In the genomic region with DNA sequence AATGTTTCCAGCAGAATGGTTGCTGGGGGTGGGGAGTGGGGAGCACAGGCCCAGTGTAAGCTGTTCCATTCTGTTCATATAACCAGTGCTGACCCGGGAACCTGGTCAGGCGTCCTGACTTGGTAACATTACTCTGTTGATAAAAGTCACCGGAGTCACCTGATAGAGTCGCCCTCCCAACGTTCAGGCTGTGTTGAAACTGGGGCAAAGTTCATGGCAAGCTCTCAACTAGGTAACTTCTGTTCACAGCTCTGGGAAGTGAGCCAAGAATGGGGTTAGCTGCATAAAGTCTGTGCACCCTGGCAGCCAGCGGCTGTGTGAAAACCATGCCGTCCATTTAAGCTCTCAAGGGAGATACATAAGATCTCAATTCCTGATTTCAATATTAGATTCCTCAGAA, we compare ENCODE assay signal across 11 mouse cellular contexts. TPM values are rescaled to one million over a fixed set of nuclear protein-coding genes. Genes with fewer than 3 reads are reported as not detected.
DNase-seq lines count a peak whose midpoint lies in the region; ATAC-seq and TF ChIP-seq lines count a peak whose summit lies in the region.
"Not testable (repeated sequence)": the region's sequence is repeated elsewhere in the genome, so short reads cannot be mapped to it uniquely, and the experiment has no call there.
"Had no signal": no experiment of that assay in that cellular context is flagged by ENCODE, and none has a peak within 500 bp of the region (broad histone marks: within the 10 kb centered on the region; RNA-seq: fewer than 3 reads in every experiment).

No protein-coding gene starts in this region.

- TF ChIP-seq EP300 in heart, adult 2 months (IDR thresholded peaks at IDR 0.05; ENCODE audit: insufficient read depth, low read depth, low read length) = peak; percentile 77; the same call in 1 of the 2 replicates

- peak; percentile 95 for DNase-seq in 416B (ENCODE audit: low read depth)
- DNase-seq in heart, adult 2 months = peak; percentile 53 to 82
- peak; percentile 67 for DNase-seq in kidney, postnatal 0 days (ENCODE audit: low spot score)
- DNase-seq in liver, embryonic 13.5 days = not testable (repeated sequence)
- DNase-seq in lung, postnatal 4 days = peak; percentile 73 to 79
- peak; percentile 33 for DNase-seq in splenic B cell, adult 2 months (ENCODE audit: low read depth, low spot score)

- ATAC-seq in common myeloid progenitor, adult 5-6 weeks (replicated peaks; ENCODE audit: low read depth, poor library complexity, severe bottlenecking) = peak; percentile 91
- peak; percentile 91 to 93 for ATAC-seq in hematopoietic stem cell, adult 5-6 weeks (replicated peaks in 1 of 2; ENCODE audit: insufficient read depth in 1 of 2, low FRiP score in 2 of 2, low TSS enrichment in 1 of 2, low read depth in 1 of 2, poor library complexity in 2 of 2, severe bottlenecking in 2 of 2)
- ATAC-seq in kidney, postnatal 0 days (replicated peaks; ENCODE audit: low FRiP score, low read depth) = peak; percentile 85
- peak; percentile 79 for ATAC-seq in liver, embryonic 13.5 days (ENCODE audit: low read depth)

- H3K9me3 ChIP-seq in kidney, postnatal 0 days (replicated peaks; ENCODE audit: low read length); liver, embryonic 13.5 days (replicated peaks): not testable (repeated sequence)

- intact Hi-C loops in heart, adult 2 months (cut with DNase I) = not testable (repeated sequence)

- not testable (repeated sequence) for H3K79me2 ChIP-seq in heart, adult 2 months (replicated peaks; ENCODE audit: control insufficient read depth, insufficient read depth, low read length)

- H3K27ac ChIP-seq in heart, adult 2 months; liver, embryonic 13.5 days: not testable (repeated sequence)
- H3K27ac ChIP-seq in kidney, postnatal 0 days = 0 out of 2 replicates have a peak overlapping the region, but pooled peaks have one; percentile 19

- H3K4me2 ChIP-seq in kidney, postnatal 0 days (ENCODE audit: low read length); liver, embryonic 13.5 days: not testable (repeated sequence)

- whole genome bisulfite sequencing in heart, adult 2 months = 5% methylated on average over 7 of the region's 7 CpGs
- WGBS in kidney, postnatal 0 days = 16% methylated on average over 7 of the region's 7 CpGs
- 53% methylated on average over 7 of the region's 7 CpGs for WGBS in liver, embryonic 13.5 days (ENCODE audit: insufficient replicate concordance)

- TF ChIP-seq CTCF in heart, adult 2 months (IDR thresholded peaks at IDR 0.05); kidney, postnatal 0 days (IDR thresholded peaks at IDR 0.05; ENCODE audit: low read depth): not testable (repeated sequence)

- H3K27me3 ChIP-seq in heart, adult 2 months (ENCODE audit: control insufficient read depth, insufficient read depth, low read length); kidney, postnatal 0 days (ENCODE audit: insufficient read depth, low read length); liver, embryonic 13.5 days; splenic B cell, adult 2 months (ENCODE audit: control insufficient read depth, insufficient read depth, low read length, poor library complexity, severe bottlenecking): not testable (repeated sequence)

- not testable (repeated sequence) for H3K36me3 ChIP-seq in heart, adult 2 months (ENCODE audit: control insufficient read depth, insufficient read depth, low read length); kidney, postnatal 0 days (ENCODE audit: insufficient read depth, low read length); liver, embryonic 13.5 days; splenic B cell, adult 2 months (ENCODE audit: control insufficient read depth, insufficient read depth, low read length, poor library complexity, severe bottlenecking)

- not testable (repeated sequence) for H3K4me1 ChIP-seq in heart, adult 2 months (ENCODE audit: control insufficient read depth, insufficient read depth, low read length); kidney, postnatal 0 days (replicated peaks; ENCODE audit: insufficient read depth, low read length); liver, embryonic 13.5 days (replicated peaks)

- TF ChIP-seq POLR2A in heart, adult 2 months (IDR thresholded peaks at IDR 0.05; ENCODE audit: insufficient read depth, low read depth, low read length) = not testable (repeated sequence)

- not testable (repeated sequence) for H3K4me3 ChIP-seq in heart, adult 2 months; kidney, postnatal 0 days (replicated peaks; ENCODE audit: low read depth, low read length); liver, embryonic 13.5 days (replicated peaks)

- H3K9ac ChIP-seq in heart, adult 2 months (ENCODE audit: low read depth, low read length); kidney, postnatal 0 days (ENCODE audit: low read depth, low read length); liver, embryonic 13.5 days: not testable (repeated sequence)

RNA-seq across cellular contexts. Expression of gene Acot1, which starts 11.2 kb away (rescaled TPM):
- total RNA-seq in common myeloid progenitor, adult 5-6 weeks (2017) = 7.9 and 10.9 TPM in 2 replicates
- total RNA-seq in heart, adult 2 months (2021) = 10 to 100 TPM; 53.0 to 54.4 TPM
- 8.1 and 22.9 TPM in 2 replicates for polyA plus RNA-seq in heart, adult 2 months (2012; rRNA removed)
- total RNA-seq in hematopoietic stem cell, adult 5-6 weeks (2017) = 39.0 and 44.3 TPM in 2 replicates
- 176 and 184 TPM in 2 replicates for polyA plus RNA-seq in kidney, postnatal 0 days (2015; fragmentation: Nextera tagmentation; extraction: Ambion mirVana)
- 28.2 and 34.7 TPM in 2 replicates for polyA plus RNA-seq in liver, embryonic 13.5 days (2015; fragmentation: Nextera tagmentation; extraction: Ambion mirVana)

RNA-seq across cellular contexts. Expression of gene Acot4, which starts 17.7 kb away (rescaled TPM):
- total RNA-seq in common myeloid progenitor, adult 5-6 weeks (2017) = not detected in 2 replicates
- 1 to 10 TPM in 1 of 2 experiments, under 1 TPM in 1; 0.91 to 1.3 TPM for total RNA-seq in heart, adult 2 months (2021)
- polyA plus RNA-seq in heart, adult 2 months (2012; rRNA removed) = 0.53 and 0.61 TPM in 2 replicates
- 0.30 and 0.69 TPM in 2 replicates for total RNA-seq in hematopoietic stem cell, adult 5-6 weeks (2017)
- 17.5 and 20.7 TPM in 2 replicates for polyA plus RNA-seq in kidney, postnatal 0 days (2015; fragmentation: Nextera tagmentation; extraction: Ambion mirVana)
- 6.7 and 7.9 TPM in 2 replicates for polyA plus RNA-seq in liver, embryonic 13.5 days (2015; fragmentation: Nextera tagmentation; extraction: Ambion mirVana)

RNA-seq across cellular contexts. Expression of gene Gm49366, which starts 18.2 kb away (rescaled TPM):
- not detected in 2 replicates for total RNA-seq in common myeloid progenitor, adult 5-6 weeks (2017)
- total RNA-seq in heart, adult 2 months (2021) = not detected
- polyA plus RNA-seq in heart, adult 2 months (2012; rRNA removed) = 2.0 TPM in 1 of 2 replicates, not detected in the other
- total RNA-seq in hematopoietic stem cell, adult 5-6 weeks (2017) = not detected in 2 replicates
- not detected in 2 replicates for polyA plus RNA-seq in kidney, postnatal 0 days (2015; fragmentation: Nextera tagmentation; extraction: Ambion mirVana)
- 0.46 TPM in 1 of 2 replicates, not detected in the other for polyA plus RNA-seq in liver, embryonic 13.5 days (2015; fragmentation: Nextera tagmentation; extraction: Ambion mirVana)
- total RNA-seq: left cerebral cortex, postnatal 25 days had no signal
- polyA plus RNA-seq: midbrain, embryonic 15.5 days; Patski had no signal

RNA-seq across cellular contexts. Expression of gene Acot3, which starts 31.4 kb away (rescaled TPM):
- total RNA-seq in common myeloid progenitor, adult 5-6 weeks (2017) = not detected in 2 replicates
- total RNA-seq in heart, adult 2 months (2021) = under 1 TPM; 0.84 TPM
- polyA plus RNA-seq in heart, adult 2 months (2012; rRNA removed) = 0.32 and 0.57 TPM in 2 replicates
- not detected in 2 replicates for total RNA-seq in hematopoietic stem cell, adult 5-6 weeks (2017)
- polyA plus RNA-seq in kidney, postnatal 0 days (2015; fragmentation: Nextera tagmentation; extraction: Ambion mirVana) = 9.3 and 9.5 TPM in 2 replicates
- 4.2 and 4.7 TPM in 2 replicates for polyA plus RNA-seq in liver, embryonic 13.5 days (2015; fragmentation: Nextera tagmentation; extraction: Ambion mirVana)

RNA-seq across cellular contexts. Expression of gene Acot2, which starts 32.9 kb away (rescaled TPM):
- total RNA-seq in common myeloid progenitor, adult 5-6 weeks (2017) = 13.1 and 16.3 TPM in 2 replicates
- total RNA-seq in heart, adult 2 months (2021) = 100 to 1,000 TPM; 112 to 114 TPM
- polyA plus RNA-seq in heart, adult 2 months (2012; rRNA removed) = 44.4 and 52.6 TPM in 2 replicates
- total RNA-seq in hematopoietic stem cell, adult 5-6 weeks (2017) = 23.0 and 25.0 TPM in 2 replicates
- 64.8 and 71.9 TPM in 2 replicates for polyA plus RNA-seq in kidney, postnatal 0 days (2015; fragmentation: Nextera tagmentation; extraction: Ambion mirVana)
- polyA plus RNA-seq in liver, embryonic 13.5 days (2015; fragmentation: Nextera tagmentation; extraction: Ambion mirVana) = 14.7 and 16.1 TPM in 2 replicates
